Mouse (Mus musculus) right cerebral cortex, postnatal 4 days (tissue): ENCODE measurements around the gene Ttc28.

Experiments
- DNase-seq: peaks from one replicate; pipeline ENCODE4 v3.0.0-alpha.2; 2022

Gene Ttc28

DNA sequence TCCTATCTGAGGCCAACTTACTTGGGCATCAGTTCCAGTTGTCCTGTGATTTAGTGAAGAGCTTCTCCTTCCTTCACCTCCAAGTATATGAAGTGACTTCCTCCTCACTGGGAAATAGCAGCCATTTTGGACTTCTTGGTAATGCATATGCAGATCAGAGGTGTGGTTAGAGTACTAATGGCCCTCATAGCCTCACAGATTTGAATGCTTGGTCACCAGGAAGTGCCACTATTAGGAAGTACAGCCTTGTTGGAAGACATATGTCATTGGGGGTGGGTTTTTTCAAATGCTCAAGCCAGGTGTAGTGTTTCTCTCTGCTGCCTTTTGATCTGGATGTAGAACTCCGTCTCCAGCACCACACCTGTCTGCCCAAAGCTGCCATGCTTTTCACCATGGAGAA is 10.3 kb downstream of the Ttc28 start:
- no peak for DNase-seq

DNA sequence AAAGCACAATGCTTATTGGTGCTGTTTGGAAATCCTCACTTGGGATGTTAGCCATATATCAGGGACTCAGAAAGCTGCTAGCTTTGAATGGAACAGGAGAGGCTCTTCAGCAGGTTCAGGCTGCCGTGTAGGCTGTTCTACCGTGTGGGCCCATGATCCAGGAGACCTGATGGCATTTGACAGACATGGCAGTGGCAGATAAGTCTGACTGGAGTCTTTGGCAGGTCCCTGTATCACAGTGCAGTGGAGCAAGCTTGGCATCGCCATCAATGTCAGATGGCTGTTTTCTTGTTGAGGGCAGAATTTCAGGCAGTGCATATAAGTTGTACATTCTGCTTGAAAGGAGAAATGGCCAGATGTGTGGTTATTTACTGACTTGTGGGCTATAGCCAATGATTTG is 11.0 kb downstream of the Ttc28 start:
- no peak for DNase-seq

DNA sequence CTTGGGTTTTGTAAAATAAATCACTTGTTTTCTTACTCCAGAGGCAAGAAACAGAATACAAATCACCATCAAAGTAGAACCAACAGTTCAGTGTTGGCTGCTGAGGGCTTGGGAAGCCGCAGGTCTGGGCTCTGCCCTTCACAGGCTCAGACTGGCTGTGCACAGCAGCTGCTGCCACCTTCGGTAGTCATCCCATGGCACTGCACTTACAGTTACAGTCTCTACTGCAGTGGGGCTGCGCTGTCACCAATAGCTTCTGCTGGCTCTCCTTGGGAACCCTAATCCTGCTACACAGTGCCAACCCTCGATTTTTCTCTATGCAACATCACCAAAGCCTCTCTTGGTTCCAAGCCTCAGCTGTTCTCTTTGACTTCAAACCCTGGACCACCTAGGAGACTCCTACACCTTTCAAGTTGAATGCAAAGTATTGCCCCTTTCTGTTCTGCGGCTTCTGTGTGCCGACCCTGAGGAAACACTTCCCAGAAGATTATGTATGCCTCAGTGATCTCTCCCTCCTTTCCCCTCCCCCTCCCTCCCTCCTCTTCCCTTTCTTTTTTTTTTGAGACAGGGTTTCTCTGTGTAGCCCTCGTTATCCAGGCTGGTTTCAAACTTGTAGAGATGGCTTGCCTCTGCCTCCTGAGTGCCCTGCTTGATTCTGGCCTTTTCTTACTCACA is 17.6 kb downstream of the Ttc28 start:
- DNase-seq: no peak

DNA sequence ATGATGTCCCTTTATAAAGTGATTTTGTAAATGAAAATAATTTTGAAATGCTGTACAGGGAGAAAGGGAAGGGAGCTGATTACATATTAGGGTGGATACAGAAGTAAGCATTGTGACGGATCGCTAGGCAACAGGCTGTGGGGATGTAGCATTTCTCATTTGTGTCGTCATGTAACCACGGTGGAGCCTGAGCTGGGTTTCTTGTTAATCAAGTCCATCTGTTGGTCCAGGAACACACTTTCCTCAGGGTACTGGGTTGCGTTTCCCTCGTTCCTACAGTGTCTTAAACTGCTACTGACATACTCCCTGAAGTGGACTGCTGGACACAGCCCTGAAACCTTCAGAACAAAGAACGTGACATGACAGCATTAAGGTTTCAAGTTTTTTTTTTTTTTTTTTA is 18.6 kb downstream of the Ttc28 start:
- DNase-seq: no peak

DNA sequence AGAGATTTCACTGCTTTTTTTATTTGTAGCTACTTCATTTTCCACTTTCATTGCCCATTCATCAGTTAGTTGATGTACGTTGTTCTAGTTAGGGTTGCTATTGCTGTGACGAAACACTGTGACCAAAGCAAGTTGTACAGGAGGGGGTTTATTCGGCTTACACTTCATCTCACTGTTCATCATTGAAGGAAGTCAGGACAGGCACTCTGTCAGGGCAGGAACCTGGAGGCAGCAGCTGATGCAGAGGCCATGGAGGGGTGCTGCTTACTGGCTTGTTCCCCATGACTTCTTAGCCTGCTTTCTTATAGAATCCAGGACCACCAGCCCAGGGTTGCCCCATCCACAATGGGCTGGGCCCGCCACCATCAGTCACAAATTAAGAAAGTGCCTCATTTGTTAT is 19.2 kb downstream of the Ttc28 start:
- no peak for DNase-seq

DNA sequence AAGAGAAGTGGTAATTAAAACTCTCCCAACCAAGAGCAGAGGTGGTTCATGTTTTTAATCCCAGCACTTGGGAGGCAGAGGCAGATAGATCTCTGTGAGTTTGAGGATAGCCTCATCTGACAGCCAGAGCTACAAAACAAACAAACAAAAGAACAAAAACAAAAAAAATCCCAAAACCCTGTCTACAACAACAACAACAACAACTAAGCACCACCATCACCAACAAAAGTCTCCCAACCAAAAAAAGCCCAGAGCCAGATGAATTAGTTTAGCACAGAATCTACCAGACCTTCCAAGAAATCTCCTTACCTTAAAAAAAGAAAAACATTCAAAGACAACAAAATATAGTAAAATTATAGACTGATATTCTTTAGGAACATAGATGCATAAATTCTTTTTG is 20.7 kb downstream of the Ttc28 start:
- DNase-seq: no peak

DNA sequence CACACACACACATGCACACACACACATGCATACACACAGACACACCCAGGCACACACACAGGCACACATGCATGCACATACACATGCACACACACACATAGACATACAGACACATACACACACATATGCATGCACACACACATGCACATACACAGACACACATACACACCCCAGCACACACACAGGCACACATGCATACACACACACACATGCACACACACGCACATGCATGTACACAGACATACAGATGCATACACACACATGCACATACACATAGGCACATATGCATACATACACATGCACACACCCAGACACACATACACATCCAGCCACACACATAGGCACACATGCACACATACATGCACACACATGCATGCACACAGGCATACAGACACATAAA is 27.1 kb downstream of the Ttc28 start:
- no peak for DNase-seq

DNA sequence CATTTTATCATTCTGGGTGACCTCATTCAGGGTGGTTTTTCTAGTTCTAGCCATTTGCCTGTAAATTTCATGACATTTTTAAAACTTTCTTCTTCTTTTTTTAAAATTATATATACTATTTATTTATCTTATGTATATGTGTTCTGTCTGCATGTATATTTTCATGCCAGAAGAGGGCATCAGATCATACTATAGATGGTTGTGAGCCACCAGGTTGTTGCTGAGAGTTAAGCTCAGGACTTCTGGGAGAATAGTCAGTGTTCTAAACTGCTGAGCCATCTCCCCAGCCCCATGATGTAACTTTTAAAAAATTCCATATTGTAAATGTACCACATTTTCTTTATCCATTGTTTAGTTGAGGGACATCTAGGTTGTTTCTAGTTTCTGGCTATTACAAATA is 29.3 kb downstream of the Ttc28 start:
- no peak for DNase-seq

DNA sequence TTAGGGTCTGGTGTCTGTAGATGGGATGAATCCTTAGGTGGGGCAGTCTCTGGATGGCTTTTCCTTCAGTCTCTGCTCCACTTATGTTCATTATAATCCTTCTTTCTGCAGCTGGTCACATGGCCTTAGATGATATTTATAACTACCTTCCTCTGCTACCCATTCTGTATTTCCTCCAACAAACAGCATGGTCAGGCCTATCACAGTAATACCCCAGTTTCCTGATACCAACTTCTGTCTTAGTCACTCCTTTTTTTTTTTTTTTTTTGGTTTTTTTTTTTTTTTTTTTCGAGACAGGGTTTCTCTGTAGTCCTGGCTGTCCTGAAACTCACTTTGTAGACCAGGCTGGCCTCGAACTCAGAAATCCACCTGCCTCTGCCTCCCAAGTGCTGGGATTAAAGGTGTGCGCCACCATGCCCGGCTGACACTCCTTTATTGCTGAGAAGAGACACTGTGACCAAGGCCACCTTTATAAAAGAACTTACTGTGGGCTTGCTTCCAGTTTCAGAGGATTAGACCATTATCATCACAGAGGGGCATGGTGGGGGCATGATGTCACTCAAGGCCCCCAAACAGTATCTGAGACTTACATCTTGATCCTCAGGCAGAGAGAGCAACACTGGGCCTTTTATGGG is 30.5 kb downstream of the Ttc28 start:
- no peak for DNase-seq

DNA sequence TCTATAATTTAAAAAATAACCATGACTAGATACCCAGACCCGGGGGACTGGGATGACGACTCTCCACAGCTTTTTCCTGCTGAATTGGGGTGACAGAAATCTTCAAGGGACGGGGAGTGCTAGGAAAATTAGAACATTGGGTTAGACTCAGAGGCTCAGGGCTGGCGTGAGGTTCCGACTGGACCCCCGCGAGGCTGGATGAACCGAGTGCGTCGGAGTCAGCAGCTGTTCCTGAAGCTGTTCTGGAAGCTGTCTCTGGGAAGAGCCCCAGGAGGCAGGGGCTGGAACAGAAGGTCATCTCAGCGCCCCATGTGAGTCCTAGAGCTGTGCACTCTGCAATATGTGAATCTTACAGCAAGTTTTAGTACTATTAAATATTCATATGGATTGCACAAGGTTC is 35.3 kb downstream of the Ttc28 start:
- no peak for DNase-seq

DNA sequence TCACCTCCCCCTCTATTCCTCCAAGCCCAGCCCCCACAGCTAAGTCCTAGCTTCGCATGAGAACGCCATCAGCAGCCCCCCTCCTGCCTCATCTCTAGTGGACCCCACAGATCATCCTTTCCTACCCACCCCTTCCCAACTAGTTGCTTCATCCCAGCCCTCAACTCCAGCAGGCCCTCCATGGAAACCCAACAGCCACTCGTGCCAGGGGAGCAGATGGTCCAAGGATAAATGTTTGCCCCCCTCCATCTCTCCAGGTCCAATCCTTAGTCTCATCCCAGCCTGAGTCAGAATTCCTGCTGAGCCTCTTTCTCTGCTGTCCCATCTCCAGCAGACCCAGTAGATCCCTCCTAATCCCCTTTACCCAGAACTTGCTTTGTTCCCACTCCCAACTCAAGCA is 36.6 kb downstream of the Ttc28 start:
- DNase-seq: no peak

DNA sequence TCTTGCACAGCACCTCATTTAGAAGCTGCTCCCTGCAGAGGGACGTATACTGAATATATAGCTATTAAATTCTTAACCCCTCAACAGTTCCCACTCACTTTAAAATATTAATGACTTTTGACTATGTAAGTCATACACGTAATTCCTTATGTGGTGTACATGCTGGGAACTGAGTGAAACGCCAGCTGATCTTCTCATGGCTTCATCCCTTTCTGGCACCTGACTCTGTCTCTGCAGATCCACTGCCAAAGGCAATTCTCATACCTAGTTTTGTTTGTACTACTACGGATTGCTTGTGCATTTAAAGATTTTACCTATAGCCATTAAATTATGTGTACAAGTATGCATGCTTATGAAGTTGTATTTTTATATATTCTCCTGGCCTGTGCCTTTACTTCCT is 39.9 kb downstream of the Ttc28 start:
- no peak for DNase-seq

DNA sequence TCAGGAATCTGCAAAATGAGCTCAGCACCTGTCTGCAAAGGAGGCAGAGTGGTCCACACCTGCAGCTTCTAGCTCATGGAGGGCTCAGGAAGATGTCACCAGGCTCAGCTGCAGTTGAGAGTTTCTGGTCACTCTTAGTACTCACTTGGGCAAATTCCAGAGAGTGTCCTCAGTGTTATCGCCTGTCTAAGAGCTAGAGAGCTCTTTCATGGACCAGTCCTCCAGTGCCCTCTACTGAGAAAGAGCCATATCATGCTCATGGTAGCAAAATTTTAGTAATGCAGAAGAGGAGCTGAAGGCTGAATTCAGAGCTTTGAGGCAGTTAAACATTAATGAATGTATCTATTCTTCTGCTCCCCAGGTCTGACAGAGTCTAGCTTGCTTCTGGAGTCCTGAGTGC is 43.7 kb downstream of the Ttc28 start:
- DNase-seq: no peak

DNA sequence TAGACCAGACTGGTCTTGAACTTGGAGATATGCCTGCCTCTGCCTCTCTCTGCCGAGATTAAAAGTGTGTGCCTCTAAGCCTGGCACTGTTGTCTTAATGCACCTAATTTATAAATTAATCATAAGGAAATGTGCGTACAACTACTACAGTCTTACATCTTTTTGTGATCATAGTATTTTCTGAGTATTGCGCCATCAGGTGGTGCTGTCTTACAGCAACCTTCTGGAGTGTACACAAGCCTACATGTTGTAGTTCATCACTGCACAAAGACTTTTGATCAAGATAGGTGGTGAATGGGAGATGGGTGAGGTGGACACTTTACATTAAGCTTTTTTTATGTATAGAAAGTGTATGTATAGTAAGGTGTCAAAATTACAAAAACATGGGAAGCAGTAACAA is 45.0 kb downstream of the Ttc28 start:
- no peak for DNase-seq

DNA sequence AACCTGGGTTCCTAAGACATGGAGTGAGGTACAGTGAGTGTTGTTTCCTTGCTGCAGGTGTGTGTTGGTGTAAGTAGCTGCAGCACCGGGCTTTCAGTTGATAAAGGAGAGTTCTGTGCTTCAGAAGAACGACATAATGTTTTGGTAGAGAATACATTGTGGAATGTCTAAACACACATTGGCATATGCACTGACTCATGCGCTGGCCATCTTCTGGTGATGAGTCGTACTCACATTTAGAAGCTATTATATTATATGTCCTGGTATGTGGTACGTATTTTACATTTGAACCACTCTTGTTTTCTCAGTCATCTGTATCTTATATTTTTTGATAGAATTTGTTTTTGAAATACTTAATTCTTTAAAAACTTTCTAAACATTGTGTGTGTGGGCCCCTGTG is 46.2 kb downstream of the Ttc28 start:
- DNase-seq: no peak

DNA sequence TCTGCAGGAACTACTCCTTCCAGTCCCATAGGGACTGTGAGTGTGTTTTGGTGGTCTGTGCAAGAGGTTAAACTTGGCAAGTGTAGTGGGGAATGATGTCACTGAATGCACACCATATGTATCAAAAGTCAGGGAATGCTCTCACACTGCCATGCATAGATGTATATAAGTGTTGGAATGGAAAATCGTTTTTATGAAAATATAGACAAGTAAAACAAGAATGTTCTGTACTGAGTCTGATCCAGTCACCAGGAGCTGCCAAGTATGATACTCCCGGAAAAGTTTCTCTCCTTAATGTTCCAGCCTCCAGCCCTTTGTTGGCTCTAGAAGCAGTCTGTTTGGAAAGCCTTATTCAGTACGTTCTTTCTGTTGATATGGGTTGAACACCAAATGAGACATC is 48.7 kb downstream of the Ttc28 start:
- DNase-seq: no peak

DNA sequence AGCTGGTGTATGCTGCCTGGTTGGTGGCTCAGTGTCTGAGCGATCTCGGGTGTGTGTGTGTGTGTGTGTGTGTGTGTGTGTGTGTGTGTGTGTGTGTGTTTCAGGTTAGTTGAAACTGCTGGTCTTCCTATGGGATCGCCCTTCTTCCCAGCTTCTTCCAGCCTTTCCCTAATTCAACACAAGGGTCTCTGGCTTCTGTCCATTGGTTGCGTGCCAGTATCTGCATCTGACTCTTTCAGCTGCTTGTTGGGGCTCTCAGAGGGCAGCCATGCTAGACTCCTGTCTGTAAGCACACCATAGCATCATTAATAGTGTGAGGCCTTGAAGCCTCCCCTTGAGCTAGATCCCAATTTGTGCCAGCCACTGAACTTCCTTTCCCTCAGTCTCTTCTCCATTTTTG is 49.7 kb downstream of the Ttc28 start:
- DNase-seq: no peak

DNA sequence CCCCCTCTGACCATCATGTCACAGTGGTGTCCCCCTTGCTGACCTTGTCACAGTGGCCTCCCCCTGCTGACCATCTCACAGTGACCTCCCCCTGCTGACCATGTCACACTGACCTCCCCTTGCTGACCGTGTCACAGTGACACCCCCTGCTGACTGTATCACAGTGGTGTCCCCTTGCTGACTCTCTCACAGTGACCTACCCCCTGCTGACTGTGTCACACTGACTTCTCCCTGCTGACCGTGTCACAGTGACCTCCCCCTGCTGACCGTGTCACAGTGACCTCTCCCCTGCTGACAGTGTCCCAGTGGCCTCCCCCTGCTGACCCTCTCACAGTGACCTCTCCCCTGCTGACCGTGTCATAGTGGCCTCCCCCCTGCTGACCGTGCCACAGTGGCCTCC is 57.0 kb downstream of the Ttc28 start:
- no peak for DNase-seq

DNA sequence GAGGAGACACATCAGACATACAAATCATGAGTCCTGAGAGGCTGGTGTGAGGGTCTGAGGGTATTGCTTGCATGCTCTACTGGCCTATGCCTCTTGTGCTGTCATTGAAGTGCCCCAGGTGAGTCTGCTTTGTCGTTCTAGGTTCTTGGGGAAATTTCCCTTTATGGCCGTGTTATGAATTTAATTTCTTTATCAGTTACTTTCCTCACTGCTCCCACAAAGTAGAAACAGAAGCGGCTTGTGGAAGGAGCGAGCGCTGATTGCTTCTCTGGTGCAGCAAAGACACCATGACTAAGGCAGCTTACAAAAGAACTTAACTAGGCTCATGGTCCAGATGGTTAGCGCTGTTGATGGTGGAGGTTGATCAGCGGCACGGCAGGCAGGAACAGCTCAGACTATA is 64.7 kb downstream of the Ttc28 start:
- no peak for DNase-seq

DNA sequence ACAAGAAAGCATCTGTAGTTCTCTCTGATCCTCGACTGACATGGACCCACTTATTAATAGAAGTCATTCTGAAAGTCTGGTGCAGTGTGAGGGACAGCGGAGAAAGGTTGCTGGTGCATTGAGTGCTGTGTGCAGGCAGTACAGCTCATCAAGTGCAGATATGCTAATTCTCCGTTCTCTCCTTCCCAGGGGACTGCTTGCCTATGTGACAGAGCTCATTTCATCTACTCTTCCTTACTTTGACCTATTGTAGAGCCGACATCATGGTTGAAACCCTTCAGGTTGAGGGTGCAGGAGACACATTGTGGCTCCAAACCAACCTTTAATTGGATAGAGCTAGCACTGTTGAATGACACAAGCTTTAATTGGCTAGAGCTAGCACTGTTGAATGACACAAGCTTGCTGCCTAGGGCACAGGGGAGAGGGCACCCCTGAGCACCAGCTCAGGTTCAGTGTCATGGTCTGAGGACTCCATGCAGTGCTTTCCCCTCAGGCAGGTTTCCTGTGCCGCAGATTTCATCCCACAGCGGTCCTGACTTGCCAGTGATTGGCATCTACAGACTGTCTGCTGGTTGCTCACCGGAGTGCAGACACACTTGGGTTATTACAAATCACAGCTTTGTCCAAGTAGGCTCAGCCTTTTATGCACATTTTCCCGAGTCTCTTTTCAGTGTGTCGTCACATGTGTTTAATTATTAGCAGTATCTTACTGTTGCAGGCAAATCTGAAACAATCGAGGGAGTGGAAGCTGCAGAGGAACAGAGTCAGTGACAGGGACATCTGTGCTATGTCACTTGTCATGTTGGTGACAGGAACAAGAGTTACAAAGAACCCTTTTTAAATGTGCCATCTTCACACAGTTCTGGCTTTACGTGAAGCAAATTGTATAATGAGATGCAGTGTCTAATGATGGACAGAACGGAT is 69.1 kb downstream of the Ttc28 start:
- no peak for DNase-seq

DNA sequence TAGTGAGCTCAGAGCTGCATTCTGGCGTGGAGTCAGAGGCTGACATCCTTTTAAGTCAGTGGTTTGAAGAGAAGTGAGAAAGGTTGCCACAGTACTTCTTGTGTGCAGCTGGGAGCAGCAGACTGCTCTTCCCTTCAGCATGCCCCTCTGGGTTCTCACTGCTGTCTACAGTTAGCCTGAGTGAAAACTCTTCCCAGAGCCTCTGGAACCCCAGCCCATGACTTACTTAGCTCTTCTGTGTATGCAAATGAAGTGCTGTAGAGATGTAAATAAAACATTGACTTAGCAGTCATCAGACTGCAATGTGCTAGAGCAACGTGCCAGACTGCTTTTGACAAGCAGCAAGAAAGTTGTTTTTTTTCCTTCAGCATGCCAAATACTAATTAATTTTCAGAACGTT is 70.2 kb downstream of the Ttc28 start:
- DNase-seq: no peak

DNA sequence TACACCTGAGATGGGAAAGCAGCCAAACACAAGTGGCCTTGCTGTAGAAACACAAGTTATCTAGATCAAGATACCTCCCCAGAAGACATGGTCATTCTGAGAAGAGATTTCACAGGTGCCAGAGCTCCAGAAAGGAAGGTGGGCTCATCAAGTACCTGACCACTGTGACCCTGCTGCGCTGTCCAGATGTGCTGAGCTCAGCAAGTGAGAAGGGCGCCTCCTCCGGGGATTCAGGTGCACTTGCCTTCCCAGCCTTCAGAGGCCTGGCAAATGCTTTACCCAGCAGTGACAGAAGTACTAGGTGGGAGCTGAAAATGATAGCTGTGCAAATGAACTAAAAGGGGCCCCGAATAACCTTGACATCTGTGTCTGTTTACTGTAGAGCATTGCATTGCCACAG is 78.6 kb downstream of the Ttc28 start:
- no peak for DNase-seq

DNA sequence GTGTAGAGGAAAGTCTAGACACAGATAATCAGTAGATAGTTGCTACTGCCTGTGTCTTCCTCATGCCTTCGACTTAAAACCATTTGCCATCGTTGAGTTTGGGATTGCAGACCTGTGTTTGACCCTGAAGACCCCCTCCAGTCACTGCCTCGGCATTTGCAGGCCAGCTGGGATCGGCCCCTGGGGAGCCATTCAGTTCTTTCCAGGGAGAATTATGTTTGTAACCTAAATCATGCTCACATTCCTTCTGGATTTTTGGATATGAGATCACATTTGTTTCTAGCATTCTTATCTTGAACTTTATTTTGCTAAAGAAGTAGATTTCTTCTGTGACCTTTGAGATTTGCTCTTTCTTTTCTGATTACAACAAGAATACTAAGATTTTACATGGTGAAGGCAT is 80.5 kb downstream of the Ttc28 start:
- no peak for DNase-seq

DNA sequence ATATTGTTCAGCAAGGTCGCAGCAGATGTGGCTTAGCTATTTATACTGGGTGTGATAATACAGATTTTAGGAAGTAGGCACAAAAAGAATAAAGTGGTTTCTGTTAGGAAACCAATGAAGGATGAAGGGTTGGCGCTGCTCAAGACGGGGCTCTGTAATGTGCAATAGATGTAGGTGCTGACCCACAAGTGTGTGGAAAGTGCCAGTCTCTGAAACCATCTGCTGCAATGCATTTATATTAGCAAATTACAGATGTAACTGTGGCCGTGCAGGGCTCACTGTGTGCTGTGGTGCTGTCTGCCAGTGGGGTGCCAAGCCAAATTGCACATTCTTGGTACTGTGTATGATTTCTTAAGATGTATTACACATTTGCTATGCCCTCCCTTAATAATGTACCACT is 81.3 kb downstream of the Ttc28 start:
- no peak for DNase-seq
